Mouse (Mus musculus) midbrain, embryonic 12.5 days (tissue): ENCODE results near the gene Fam169b. TPM values are rescaled to one million over a fixed set of nuclear protein-coding genes. Genes with fewer than 3 reads are reported as not detected.
A peak's percentile ranks its signal among the peaks of the same experiment; 100 is the strongest.

Experiments used
- ATAC-seq: fragments of 200-750 bp; cut with Nextera tagmentation; 2 replicates; pipeline ENCODE4 v1.8.0; 2017; ENCODE audit warnings: low read depth, moderate TSS enrichment, moderate library complexity; ENCODE audit not compliant: low FRiP score
- H3K27ac ChIP-seq: fragments of 300-500 bp; sonication (generic); replicated peaks from 2 replicates; pipeline ENCODE4 v1.5.1; 2016; ENCODE audit warnings: mild to moderate bottlenecking
- H3K27me3 ChIP-seq: fragments of 300-500 bp; sonication (generic); 2 replicates; pipeline ENCODE4 v1.6.1; 2016; ENCODE audit warnings: mild to moderate bottlenecking
- H3K36me3 ChIP-seq: fragments of 300-500 bp; sonication (generic); 2 replicates; pipeline ENCODE4 v1.6.1; 2016
- H3K4me1 ChIP-seq: fragments of 300-500 bp; sonication (generic); 2 replicates; pipeline ENCODE4 v1.6.1; 2016
- H3K4me2 ChIP-seq: fragments of 300-500 bp; sonication (generic); replicated peaks from 2 replicates; pipeline ENCODE4 v1.6.1; 2016; ENCODE audit warnings: mild to moderate bottlenecking, moderate library complexity
- H3K4me3 ChIP-seq: fragments of 300-500 bp; sonication (generic); 2 replicates; pipeline ENCODE4 v1.5.1; 2016; ENCODE audit warnings: mild to moderate bottlenecking
- H3K9ac ChIP-seq: fragments of 300-500 bp; sonication (generic); replicated peaks from 2 replicates; pipeline ENCODE4 v1.6.1; 2016; ENCODE audit warnings: mild to moderate bottlenecking, moderate library complexity
- H3K9me3 ChIP-seq: fragments of 300-500 bp; sonication (generic); 2 replicates; pipeline ENCODE4 v1.6.1; 2016; ENCODE audit warnings: mild to moderate bottlenecking
- WGBS: fragments of 180-500 bp; shearing (Covaris S2); methylation state at CpG from one replicate; pipeline ENCODE4 v1.1.7; 2016; 5-methylcytosine and 5-hydroxymethylcytosine counted together
- polyA plus RNA-seq: library from polyadenylated mRNA; unstranded; fragments of >200 nt; fragmentation: Nextera tagmentation; extraction: Ambion mirVana; gene quantifications from 2 replicates; pipeline ENCODE4 v1.2.1, GENCODE M21; 2016

Fam169b gene
- polyA plus RNA-seq, 1 experiment from 2014 or later, result 0.17 TPM

GRCm38 (mm10) chr7:68245681-68246080, 28.0 kb upstream of the Fam169b start:
- H3K4me1 ChIP-seq, result no peaks in the 10 kb centered on the region
- 54% methylated on average over 4 of the region's 4 CpGs for WGBS
- H3K9ac ChIP-seq, result no peak overlapping the region
- no peak overlapping the region for H3K4me3 ChIP-seq
- no peak for ATAC-seq
- H3K9me3 ChIP-seq, result peaks cover 3% of the 10 kb centered on the region; the same call in 1 of the 2 replicates
- no peak overlapping the region for H3K27ac ChIP-seq
- no peak overlapping the region for H3K4me2 ChIP-seq
- H3K27me3 ChIP-seq, result no peaks in the 10 kb centered on the region
- H3K36me3 ChIP-seq, result no peaks in the 10 kb centered on the region

DNA sequence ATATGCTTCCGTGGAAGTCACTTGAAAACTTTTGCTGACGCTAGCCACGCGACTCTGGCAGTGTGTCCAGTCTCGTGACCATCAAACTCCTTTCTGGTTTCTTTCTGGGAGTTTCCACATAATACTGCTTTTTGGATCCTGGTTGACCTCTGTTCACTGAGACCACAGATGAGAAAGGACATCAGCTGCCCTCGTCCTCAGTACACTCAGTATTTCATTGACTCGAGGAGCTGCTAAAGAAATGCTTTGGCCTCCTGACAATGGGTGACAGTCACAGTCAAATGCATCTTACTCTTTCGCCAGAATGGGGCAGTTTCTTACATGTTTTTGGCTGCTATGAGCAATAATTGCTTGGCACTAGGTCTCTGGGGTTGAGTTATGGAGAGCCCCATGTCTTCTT, 27.4 kb upstream of the Fam169b start:
- no peak for ATAC-seq
- no peak overlapping the region for H3K27ac ChIP-seq
- 80% methylated on average over 8 of the region's 8 CpGs for WGBS
- H3K4me3 ChIP-seq, result no peak overlapping the region
- H3K36me3 ChIP-seq, result no peaks in the 10 kb centered on the region
- H3K4me2 ChIP-seq, result no peak overlapping the region
- no peak overlapping the region for H3K9ac ChIP-seq
- no peaks in the 10 kb centered on the region for H3K27me3 ChIP-seq
- H3K4me1 ChIP-seq, result no peaks in the 10 kb centered on the region
- H3K9me3 ChIP-seq, result peaks cover 3% of the 10 kb centered on the region; the same call in 1 of the 2 replicates

- 89% methylated on average over 1 of the region's 1 CpGs for WGBS
- Histone ChIP-seq H3K4me1 (no peaks in the 10 kb centered on the region), H3K4me2 (no peak overlapping the region), H3K27me3 (no peaks in the 10 kb centered on the region), H3K9ac (no peak overlapping the region), H3K27ac (no peak overlapping the region), H3K36me3 (no peaks in the 10 kb centered on the region), H3K4me3 (no peak overlapping the region), H3K9me3 (peaks cover 3% of the 10 kb centered on the region; the same call in 1 of the 2 replicates)
- no peak for ATAC-seq
Observed at GRCm38 (mm10) chr7:68250411-68250810, 23.2 kb upstream of the Fam169b start.

DNA sequence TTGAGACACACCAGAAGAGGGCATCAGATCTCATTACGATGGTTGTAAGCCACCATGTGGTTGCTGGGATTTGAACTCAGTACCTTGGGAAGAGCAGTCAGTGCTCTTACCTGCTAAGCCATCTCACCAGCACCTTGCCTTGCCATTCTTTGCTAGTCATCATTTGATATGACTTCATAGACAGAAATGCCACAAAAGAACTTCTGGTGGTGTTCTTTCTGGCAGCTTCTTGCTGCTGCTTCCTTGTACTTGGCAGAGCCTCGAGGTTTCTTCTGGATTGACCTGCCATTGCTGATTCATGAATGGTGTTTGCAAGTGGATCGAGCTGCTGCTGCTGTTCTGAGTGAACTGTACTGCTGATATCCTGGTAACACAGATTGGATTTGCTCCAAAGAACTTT, 22.7 kb upstream of the Fam169b start:
- no peak for ATAC-seq
- Histone ChIP-seq H3K4me1 (no peaks in the 10 kb centered on the region), H3K4me2 (no peak overlapping the region), H3K4me3 (no peak overlapping the region), H3K9me3 (peaks cover 3% of the 10 kb centered on the region; the same call in 1 of the 2 replicates), H3K36me3 (no peaks in the 10 kb centered on the region), H3K27me3 (no peaks in the 10 kb centered on the region), H3K27ac (no peak overlapping the region), H3K9ac (no peak overlapping the region)
- 87% methylated on average over 3 of the region's 3 CpGs for WGBS

GRCm38 (mm10) chr7:68257767-68258166, 15.9 kb upstream of the Fam169b start:
- no peak overlapping the region for H3K4me2 ChIP-seq

GRCm38 (mm10) chr7:68258326-68259150, 15.1 kb upstream of the Fam169b start:
- H3K36me3 ChIP-seq, result no peaks in the 10 kb centered on the region
- peaks cover 3% of the 10 kb centered on the region for H3K27me3 ChIP-seq
- H3K4me1 ChIP-seq, result no peaks in the 10 kb centered on the region
- H3K27ac ChIP-seq, result no peak overlapping the region
- no peak for ATAC-seq
- 84% methylated on average over 17 of the region's 17 CpGs for WGBS
- no peak overlapping the region for H3K9ac ChIP-seq
- no peaks in the 10 kb centered on the region; the same call in 1 of the 2 replicates for H3K9me3 ChIP-seq
- no peak overlapping the region for H3K4me3 ChIP-seq
- no peak overlapping the region for H3K4me2 ChIP-seq

More at GRCm38 (mm10) chr7:68257767-68258166, 15.9 kb upstream of the Fam169b start:
- H3K9ac ChIP-seq, result no peak overlapping the region
- WGBS, result 61% methylated on average over 2 of the region's 2 CpGs
- no peaks in the 10 kb centered on the region for H3K36me3 ChIP-seq
- H3K27me3 ChIP-seq, result no peaks in the 10 kb centered on the region
- no peak for ATAC-seq
- no peaks in the 10 kb centered on the region for H3K4me1 ChIP-seq
- no peak overlapping the region for H3K4me3 ChIP-seq
- no peak overlapping the region for H3K27ac ChIP-seq
- no peaks in the 10 kb centered on the region; the same call in 1 of the 2 replicates for H3K9me3 ChIP-seq

DNA sequence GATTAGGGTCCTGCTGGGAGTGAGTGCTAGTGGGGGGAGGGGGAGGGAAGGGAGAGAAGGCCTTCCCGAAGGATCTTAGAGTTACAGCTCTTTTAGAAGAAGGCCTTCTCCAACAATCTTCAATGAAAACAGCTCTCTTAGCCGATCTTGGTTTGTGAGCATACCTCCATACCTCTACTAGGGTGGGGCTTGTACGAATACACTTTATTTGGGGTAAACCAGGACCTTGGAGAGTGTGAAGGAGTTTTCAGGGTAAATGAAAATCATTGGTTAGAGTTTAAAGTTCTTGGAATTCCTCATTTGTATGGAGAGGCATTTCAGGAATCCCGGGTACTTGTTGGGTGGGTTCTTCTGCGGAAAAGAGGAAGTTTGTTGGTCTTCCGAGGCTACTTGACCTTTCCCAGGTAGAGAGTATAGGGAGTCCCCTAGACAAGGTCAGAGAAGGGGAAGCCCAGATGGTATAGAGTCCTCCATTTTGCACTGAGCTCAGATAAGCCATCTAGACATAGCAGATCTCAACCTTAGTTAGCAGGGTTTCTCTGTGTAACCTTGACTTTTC, 14.0 kb upstream of the Fam169b start:
- no peak for ATAC-seq
- no peak overlapping the region for H3K27ac ChIP-seq
- no peaks in the 10 kb centered on the region; the same call in 1 of the 2 replicates for H3K9me3 ChIP-seq
- H3K4me3 ChIP-seq, result no peak overlapping the region
- 78% methylated on average over 6 of the region's 6 CpGs for WGBS
- no peak overlapping the region for H3K4me2 ChIP-seq
- no peaks in the 10 kb centered on the region for H3K36me3 ChIP-seq
- H3K27me3 ChIP-seq, result peaks cover 13% of the 10 kb centered on the region
- peaks cover 7% of the 10 kb centered on the region; the same call in 1 of the 2 replicates for H3K4me1 ChIP-seq
- no peak overlapping the region for H3K9ac ChIP-seq

- peaks cover 23% of the 10 kb centered on the region for H3K27me3 ChIP-seq
- H3K9me3 ChIP-seq, result no peaks in the 10 kb centered on the region; the same call in 1 of the 2 replicates
- H3K4me3 ChIP-seq, result no peak overlapping the region
- 76% methylated on average over 8 of the region's 8 CpGs for WGBS
- H3K9ac ChIP-seq, result no peak overlapping the region
- no peak overlapping the region for H3K27ac ChIP-seq
- no peak overlapping the region for H3K4me2 ChIP-seq
- H3K36me3 ChIP-seq, result no peaks in the 10 kb centered on the region
- ATAC-seq, result no peak
- H3K4me1 ChIP-seq, result peaks cover 10% of the 10 kb centered on the region; the same call in 1 of the 2 replicates
Observed at GRCm38 (mm10) chr7:68262612-68263200, 10.9 kb upstream of the Fam169b start.

- WGBS, result 51% methylated on average over 8 of the region's 8 CpGs
- Histone ChIP-seq H3K9ac (no peak overlapping the region), H3K27ac (no peak overlapping the region), H3K27me3 (peaks cover 23% of the 10 kb centered on the region), H3K4me1 (peaks cover 10% of the 10 kb centered on the region; the same call in 1 of the 2 replicates), H3K9me3 (no peaks in the 10 kb centered on the region; the same call in 1 of the 2 replicates), H3K4me2 (peak overlapping the region; percentile 49), H3K4me3 (peak overlapping the region; percentile 25), H3K36me3 (no peaks in the 10 kb centered on the region)
- 0 out of 2 replicates have a peak, but pooled peaks have one; percentile 12 for ATAC-seq
Observed at GRCm38 (mm10) chr7:68263346-68264027, 10.2 kb upstream of the Fam169b start.

DNA sequence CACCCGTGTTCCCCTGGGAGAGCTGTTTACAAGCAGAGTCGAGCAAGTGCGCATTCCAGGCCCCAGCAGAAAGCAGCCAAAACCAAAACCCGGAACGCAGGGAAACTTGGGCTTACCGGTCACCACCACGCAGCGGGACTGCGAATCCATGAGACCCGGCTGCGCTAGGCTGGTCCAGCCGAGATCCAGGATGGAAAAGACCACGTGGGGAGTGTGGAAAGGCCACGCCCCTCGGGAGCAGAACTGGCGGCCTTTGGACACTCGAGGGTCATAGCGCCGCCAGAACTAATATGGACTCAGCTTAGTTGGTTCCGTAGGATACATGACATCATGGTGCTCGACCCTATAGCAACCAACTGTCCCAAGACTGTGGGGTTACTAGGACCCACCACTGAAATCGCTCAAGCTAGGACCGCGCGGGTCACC, 9.6 kb upstream of the Fam169b start, which contains the start of gene Pgpep1l:
Gene Pgpep1l (minus strand): TSS at position 206 of the 426 bp plus-strand sequence.
- Histone ChIP-seq H3K4me3 (peak within 1 kb of the TSS; percentile 25), H3K9me3 (no peaks in the 10 kb centered on the region; the same call in 1 of the 2 replicates), H3K27me3 (peaks cover 23% of the 10 kb centered on the region), H3K4me2 (peak within 1 kb of the TSS; percentile 49), H3K4me1 (peaks cover 10% of the 10 kb centered on the region; the same call in 1 of the 2 replicates), H3K9ac (no peak within 1 kb of the TSS), H3K36me3 (no peaks in the 10 kb centered on the region), H3K27ac (no peak within 1 kb of the TSS)
- ATAC-seq, result peak; percentile 60; the same call in 1 of the 2 replicates
- WGBS, result 7% methylated on average over 25 of the region's 25 CpGs

DNA sequence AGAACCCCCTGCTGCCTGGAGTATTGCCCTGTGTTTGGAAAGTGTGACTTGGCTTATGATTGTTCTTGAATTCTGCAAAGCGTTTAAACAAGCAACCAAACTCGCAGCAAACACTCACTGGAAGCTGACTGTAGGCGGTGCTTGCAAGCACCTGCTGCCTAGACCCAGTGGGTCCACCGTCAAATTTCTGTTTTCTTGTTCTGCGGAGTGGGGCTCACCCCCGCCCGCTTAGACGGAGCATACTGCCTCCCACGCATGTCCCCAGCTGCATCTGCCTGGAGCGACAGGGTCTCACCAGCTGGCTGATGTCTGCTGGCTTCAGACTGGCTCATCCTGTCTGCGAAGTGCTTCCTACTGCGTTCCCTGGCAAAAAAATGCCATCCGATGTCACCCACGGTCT, 9.1 kb upstream of the Fam169b start:
- no peaks in the 10 kb centered on the region; the same call in 1 of the 2 replicates for H3K9me3 ChIP-seq
- no peak overlapping the region for H3K9ac ChIP-seq
- peak overlapping the region; percentile 49 for H3K4me2 ChIP-seq
- no peak overlapping the region for H3K27ac ChIP-seq
- WGBS, result 32% methylated on average over 14 of the region's 14 CpGs
- no peak overlapping the region for H3K4me3 ChIP-seq
- no peak for ATAC-seq
- H3K4me1 ChIP-seq, result peaks cover 10% of the 10 kb centered on the region; the same call in 1 of the 2 replicates
- H3K36me3 ChIP-seq, result no peaks in the 10 kb centered on the region
- H3K27me3 ChIP-seq, result peaks cover 23% of the 10 kb centered on the region
